Comparison of ENCODE assay signal across 21 mouse cellular contexts in genomic region chr6:67040904-67041410, GRCm38 (mm10). TPM values are rescaled to one million over a fixed set of nuclear protein-coding genes. Genes with fewer than 3 reads are reported as not detected.
A peak's percentile ranks its signal among the peaks of the same experiment; 100 is the strongest.
DNase-seq lines count a peak whose midpoint lies in the region; ATAC-seq and TF ChIP-seq lines count a peak whose summit lies in the region.
"Had no signal": no experiment of that assay in that cellular context is flagged by ENCODE, and none has a peak within 500 bp of the region (broad histone marks: within the 10 kb centered on the region; RNA-seq: fewer than 3 reads in every experiment).

No protein-coding gene starts in this region.

- H3K27me3 ChIP-seq in myocyte (ENCODE audit: control insufficient read depth, insufficient read depth, insufficient read length): no peaks in the 10 kb centered on the region
- H3K27me3 ChIP-seq: embryonic facial prominence, embryonic 12.5 days; forebrain, embryonic 12.5 days; hindbrain, embryonic 12.5 days had no signal

- peaks cover 5% of the 10 kb centered on the region for H3K36me3 ChIP-seq in myocyte (ENCODE audit: control insufficient read depth, insufficient read depth)
- H3K36me3 ChIP-seq: embryonic facial prominence, embryonic 12.5 days; forebrain, embryonic 12.5 days; hindbrain, embryonic 12.5 days had no signal

- no peak for DNase-seq in layer of hippocampus, adult 2 months (ENCODE audit: low spot score in 2 of 2)
- no peak for DNase-seq in layer of hippocampus, adult 8-10 months (ENCODE audit: low spot score in 2 of 2)
- DNase-seq in 3T3-L1 (ENCODE audit: low read depth, low spot score) (peak; percentile 79), adipocyte (ENCODE audit: low spot score) (peak; percentile 40)
- DNase-seq in urinary bladder, postnatal 25 days (ENCODE audit: low spot score): no peak
- DNase-seq: adrenal gland, adult 2 months; adrenal gland, postnatal 25 days; cerebellum, adult 8-10 months; cerebellum, postnatal 14 days; gastrocnemius, adult 2 months; gastrocnemius, postnatal 25 days; heart, postnatal 10 days; heart, postnatal 4 days had no signal

- peaks cover 8% of the 10 kb centered on the region for H3K79me2 ChIP-seq in myocyte (ENCODE audit: control insufficient read depth, insufficient read depth)

- H3K4me3 ChIP-seq in layer of hippocampus, adult 2 months: no peak overlapping the region
- H3K4me3 ChIP-seq in myocyte: no peak overlapping the region
- H3K4me3 ChIP-seq: embryonic facial prominence, embryonic 12.5 days; forebrain, embryonic 12.5 days; gastrocnemius, adult 2 months; hindbrain, embryonic 12.5 days had no signal

- no peak overlapping the region for H3ac ChIP-seq in myocyte (ENCODE audit: control insufficient read depth, insufficient read length)

- 0 out of 2 replicates have a peak, but pooled peaks have one; percentile 9 for TF ChIP-seq CTCF in layer of hippocampus, adult 2 months (conservative IDR thresholded peaks at IDR 0.05)

- no peak for TF ChIP-seq POLR2A in myocyte (IDR thresholded peaks at IDR 0.05; ENCODE audit: insufficient read length, low read depth)

- ATAC-seq in frontal cortex, adult (ENCODE audit: low TSS enrichment): no peak
- ATAC-seq: activated CD4-positive, CD25-positive, alpha-beta regulatory T cell, adult 4 months; forebrain, embryonic 16.5 days; hindbrain, embryonic 16.5 days had no signal

- H3K27ac ChIP-seq in layer of hippocampus, adult 2 months: no peak overlapping the region
- H3K27ac ChIP-seq: embryonic facial prominence, embryonic 12.5 days; forebrain, embryonic 12.5 days; gastrocnemius, adult 2 months; hindbrain, embryonic 12.5 days had no signal

- H3K4me2 ChIP-seq in myocyte (ENCODE audit: low read depth): peak overlapping the region; percentile 35
- H3K4me2 ChIP-seq: embryonic facial prominence, embryonic 12.5 days; forebrain, embryonic 12.5 days; hindbrain, embryonic 12.5 days had no signal

TF ChIP-seq in myocyte, 11 proteins besides CTCF, POLR2A, EP300 and RAD21:
- no peak for TF ChIP-seq MAX (IDR thresholded peaks at IDR 0.05; ENCODE audit: low read depth)
- TF ChIP-seq USF1 (IDR thresholded peaks at IDR 0.05; ENCODE audit: low read depth): no peak
- peak; percentile 94 for TF ChIP-seq CEBPB (IDR thresholded peaks at IDR 0.05; ENCODE audit: insufficient read depth, poor library complexity, severe bottlenecking)

RNA-seq across cellular contexts. Expression of gene Gadd45a, which starts 3.7 kb away (rescaled TPM):
- 1 to 10 TPM; 8.4 to 9.5 TPM for total RNA-seq in layer of hippocampus, adult 2 months (2021)
- 1 to 10 TPM; 6.0 to 8.9 (median 8.0) TPM for total RNA-seq in layer of hippocampus, adult 8-10 months (2022)
- polyA plus RNA-seq in myocyte (2012; fragmentation: generic; extraction: Trizol): 381 TPM

Comparison
In these comparisons a context has a peak if more than half of its experiments do, and no peak if none do; other contexts are left out.
1. DNase-seq: peak in 3T3-L1 (single experiment) and adipocyte (single experiment); none in layer of hippocampus, adult 2 months (0 of 2), layer of hippocampus, adult 8-10 months (0 of 2) and urinary bladder, postnatal 25 days (single experiment).